Mouse (Mus musculus): ENCODE measurements at regions not wholly inside any gene's neighbourhood (a gene's known extent, or its start where the extent isn't known, plus 50 kb on each side); places are given as distances from the start of the nearest gene placed in this dataset.
"Not testable (repeated sequence)": the region's sequence is repeated elsewhere in the genome, so short reads cannot be mapped to it uniquely, and the experiment has no call there.

- H3K27ac ChIP-seq (ENCODE audit: low read depth), result no peak overlapping the region
- H3K9me3 ChIP-seq (replicated peaks; ENCODE audit: control insufficient read depth, low read length), result no peaks in the 10 kb centered on the region
- DNase-seq (ENCODE audit: low spot score) (peak; percentile 16), ATAC-seq (ENCODE audit: insufficient read depth, low read depth) (no peak)
- no peaks in the 10 kb centered on the region for H3K4me1 ChIP-seq (ENCODE audit: control insufficient read depth, insufficient read depth)
- no peak overlapping the region for H3K4me2 ChIP-seq (ENCODE audit: low read depth, low read length)
- H3K27me3 ChIP-seq (ENCODE audit: control insufficient read depth, insufficient read depth, low read length), result no peaks in the 10 kb centered on the region
- WGBS, result 60% methylated on average over 13 of the region's 13 CpGs
- H3K36me3 ChIP-seq (replicated peaks; ENCODE audit: control insufficient read depth, insufficient read depth, low read length), result no peaks in the 10 kb centered on the region
- no peak overlapping the region for H3K9ac ChIP-seq (replicated peaks; ENCODE audit: low read depth, low read length)
- TF ChIP-seq EP300 (IDR thresholded peaks at IDR 0.05; ENCODE audit: low read depth), result no peak
- peak; percentile 74 for TF ChIP-seq CTCF (IDR thresholded peaks at IDR 0.05; ENCODE audit: low read depth)
- H3K4me3 ChIP-seq (ENCODE audit: low read depth, low read length), result no peak overlapping the region
Observed at GRCm38 (mm10) chr4:22131751-22132736, 200.9 kb downstream of the Faxc start.

- no peak for ATAC-seq (ENCODE audit: insufficient read depth, low read depth)
- Histone ChIP-seq H3K36me3 (replicated peaks; ENCODE audit: control insufficient read depth, insufficient read depth, low read length) (no peaks in the 10 kb centered on the region), H3K27me3 (ENCODE audit: control insufficient read depth, insufficient read depth, low read length) (no peaks in the 10 kb centered on the region), H3K9ac (replicated peaks; ENCODE audit: low read depth, low read length) (no peak overlapping the region), H3K4me1 (ENCODE audit: control insufficient read depth, insufficient read depth) (no peaks in the 10 kb centered on the region), H3K27ac (ENCODE audit: low read depth) (no peak overlapping the region), H3K9me3 (replicated peaks; ENCODE audit: control insufficient read depth, low read length) (no peaks in the 10 kb centered on the region), H3K4me2 (ENCODE audit: low read depth, low read length) (no peak overlapping the region), H3K4me3 (ENCODE audit: low read depth, low read length) (no peak overlapping the region)
- DNase-seq (ENCODE audit: low spot score), result no peak
- no peak for TF ChIP-seq EP300 (IDR thresholded peaks at IDR 0.05; ENCODE audit: low read depth)
- WGBS, result 52% methylated on average over 14 of the region's 14 CpGs
Observed at GRCm38 (mm10) chr4:22133547-22134495, 202.7 kb downstream of the Faxc start.

- no peak overlapping the region for H3K4me2 ChIP-seq (ENCODE audit: low read depth, low read length)
Observed at GRCm38 (mm10) chr4:22140122-22140521, 209.0 kb downstream of the Faxc start.

GRCm38 (mm10) chr4:22143546-22143945 lies 212.4 kb downstream of the Faxc start:
- Histone ChIP-seq H3K36me3 (replicated peaks; ENCODE audit: control insufficient read depth, insufficient read depth, low read length) (no peaks in the 10 kb centered on the region), H3K27me3 (ENCODE audit: control insufficient read depth, insufficient read depth, low read length) (no peaks in the 10 kb centered on the region), H3K27ac (ENCODE audit: low read depth) (no peak overlapping the region), H3K9ac (replicated peaks; ENCODE audit: low read depth, low read length) (no peak overlapping the region), H3K9me3 (replicated peaks; ENCODE audit: control insufficient read depth, low read length) (no peaks in the 10 kb centered on the region), H3K4me2 (ENCODE audit: low read depth, low read length) (no peak overlapping the region), H3K4me1 (ENCODE audit: control insufficient read depth, insufficient read depth) (no peaks in the 10 kb centered on the region), H3K4me3 (ENCODE audit: low read depth, low read length) (no peak overlapping the region)
- ATAC-seq (ENCODE audit: insufficient read depth, low read depth) (no peak), DNase-seq (ENCODE audit: low spot score) (no peak)
- TF ChIP-seq CTCF (IDR thresholded peaks at IDR 0.05; ENCODE audit: low read depth), result no peak
- no peak for TF ChIP-seq EP300 (IDR thresholded peaks at IDR 0.05; ENCODE audit: low read depth)
- WGBS, result 92% methylated on average over 1 of the region's 1 CpGs

More at GRCm38 (mm10) chr4:22140122-22140521, 209.0 kb downstream of the Faxc start:
- ATAC-seq (ENCODE audit: insufficient read depth, low read depth) (no peak), DNase-seq (ENCODE audit: low spot score) (no peak)
- Histone ChIP-seq H3K36me3 (replicated peaks; ENCODE audit: control insufficient read depth, insufficient read depth, low read length) (no peaks in the 10 kb centered on the region), H3K27ac (ENCODE audit: low read depth) (no peak overlapping the region), H3K9ac (replicated peaks; ENCODE audit: low read depth, low read length) (no peak overlapping the region), H3K4me1 (ENCODE audit: control insufficient read depth, insufficient read depth) (no peaks in the 10 kb centered on the region), H3K27me3 (ENCODE audit: control insufficient read depth, insufficient read depth, low read length) (no peaks in the 10 kb centered on the region), H3K4me3 (ENCODE audit: low read depth, low read length) (no peak overlapping the region), H3K9me3 (replicated peaks; ENCODE audit: control insufficient read depth, low read length) (no peaks in the 10 kb centered on the region)
- WGBS, result 48% methylated on average over 3 of the region's 3 CpGs
- TF ChIP-seq EP300 (IDR thresholded peaks at IDR 0.05; ENCODE audit: low read depth) (no peak), CTCF (IDR thresholded peaks at IDR 0.05; ENCODE audit: low read depth) (no peak)

- not testable (repeated sequence) for H3K9me3 ChIP-seq (replicated peaks; ENCODE audit: control insufficient read depth, low read length); H3K4me3 ChIP-seq (ENCODE audit: low read depth, low read length); DNase-seq (ENCODE audit: low spot score); H3K27me3 ChIP-seq (ENCODE audit: control insufficient read depth, insufficient read depth, low read length); H3K4me2 ChIP-seq (ENCODE audit: low read depth, low read length); ATAC-seq (ENCODE audit: insufficient read depth, low read depth); H3K36me3 ChIP-seq (replicated peaks; ENCODE audit: control insufficient read depth, insufficient read depth, low read length); H3K4me1 ChIP-seq (ENCODE audit: control insufficient read depth, insufficient read depth); H3K27ac ChIP-seq (ENCODE audit: low read depth); H3K9ac ChIP-seq (replicated peaks; ENCODE audit: low read depth, low read length)
- 75% methylated on average over 1 of the region's 1 CpGs for WGBS
Observed at GRCm38 (mm10) chr4:22144834-22145233, 212.5 kb upstream of the Fbxl4 start.

Data from heart, postnatal 0 days (tissue).